Mouse (Mus musculus) hindbrain, postnatal 0 days (tissue): Measurements from ENCODE around the gene Rundc3b. TPM values are rescaled to one million over a fixed set of nuclear protein-coding genes. Genes with fewer than 3 reads are reported as not detected.

Source experiments
- ATAC-seq: fragments of 200-750 bp; cut with Nextera tagmentation; 2 replicates; pipeline ENCODE4 v1.8.0; 2017; ENCODE audit warnings: mild to moderate bottlenecking, moderate TSS enrichment, moderate library complexity
- DNase-seq: peaks from one replicate; pipeline ENCODE4 v3.0.0-alpha.2; 2015; ENCODE audit warnings: low spot score
- H3K27ac ChIP-seq: fragments of 300-500 bp; sonication (generic); 2 replicates; pipeline ENCODE4 v1.5.1; 2014; ENCODE audit warnings: mild to moderate bottlenecking
- H3K27me3 ChIP-seq: fragments of 300-500 bp; sonication (generic); 2 replicates; pipeline ENCODE4 v1.6.1; 2014; ENCODE audit warnings: low read length, mixed read lengths; ENCODE audit not compliant: insufficient read depth
- H3K36me3 ChIP-seq: fragments of 300-500 bp; sonication (generic); 2 replicates; pipeline ENCODE4 v1.6.1; 2014; ENCODE audit warnings: low read length, mixed read lengths; ENCODE audit not compliant: insufficient read depth
- H3K4me1 ChIP-seq: fragments of 300-500 bp; sonication (generic); 2 replicates; pipeline ENCODE4 v1.6.1; 2014; ENCODE audit warnings: antibody characterized with exemption, low read length, mixed read lengths; ENCODE audit not compliant: insufficient read depth
- H3K4me2 ChIP-seq: fragments of 300-500 bp; sonication (generic); 2 replicates; pipeline ENCODE4 v1.6.1; 2014; ENCODE audit warnings: low read depth, mild to moderate bottlenecking, low read length, moderate library complexity, mixed read lengths
- H3K4me3 ChIP-seq: fragments of 300-500 bp; sonication (generic); 2 replicates; pipeline ENCODE4 v1.5.1; 2014; ENCODE audit warnings: low read length
- H3K9ac ChIP-seq: fragments of 300-500 bp; sonication (generic); replicated peaks from 2 replicates; pipeline ENCODE4 v1.6.1; 2014; ENCODE audit warnings: mild to moderate bottlenecking, low read length, moderate library complexity, mixed read lengths
- H3K9me3 ChIP-seq: fragments of 300-500 bp; sonication (generic); 2 replicates; pipeline ENCODE4 v1.6.1; 2016; ENCODE audit warnings: low read length, mixed read lengths
- CTCF ChIP-seq: IDR thresholded peaks from 2 replicates; pipeline ENCODE4 v1.5.1; 2016; ENCODE audit warnings: antibody characterized with exemption, control low read depth, low read depth
- WGBS: fragments of 180-500 bp; shearing (Covaris S2); extraction: QIAGEN DNeasy Blood & Tissue Kit; methylation state at CpG from one replicate; pipeline ENCODE4 v1.1.7; 2014; 5-methylcytosine and 5-hydroxymethylcytosine counted together
- polyA plus RNA-seq: library from polyadenylated mRNA; unstranded; fragments of >200 nt; fragmentation: Nextera tagmentation; extraction: Ambion mirVana; gene quantifications from 2 replicates; pipeline ENCODE4 v1.2.1, GENCODE M21; 2015
- total RNA-seq: library from RNA; depleted of rRNA; stranded (reverse); fragments of >200 nt; gene quantifications from 2 replicates; pipeline ENCODE4 v1.2.3, GENCODE M21; 2014

Gene Rundc3b
- total and polyA plus RNA-seq, 2 experiments from 2014 or later: 27.8 to 35.5 TPM

DNA sequence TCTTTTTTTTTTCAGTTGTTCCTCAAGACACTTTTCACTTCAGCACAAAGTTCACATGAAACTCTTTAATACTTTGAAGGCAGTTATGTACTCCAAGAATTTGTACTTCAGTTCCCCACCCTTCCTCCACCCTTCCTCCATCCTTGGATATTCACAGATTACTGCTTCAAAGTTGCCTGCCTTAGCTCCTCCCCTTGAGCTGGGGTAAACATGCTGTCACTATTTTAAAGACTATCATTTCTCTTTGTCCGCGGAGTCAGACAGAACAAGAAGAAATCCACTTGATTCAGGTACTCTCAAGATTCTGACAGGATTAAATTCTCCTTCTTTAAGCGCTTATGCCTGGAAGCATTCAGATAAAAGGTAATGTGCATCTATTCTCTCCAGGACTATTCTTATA lies 55.9 kb downstream of the Rundc3b start:
- 56% methylated on average over 3 of the region's 3 CpGs for WGBS
- Histone ChIP-seq H3K9ac (no peak overlapping the region), H3K4me3 (no peak overlapping the region), H3K4me1 (no peaks in the 10 kb centered on the region), H3K36me3 (no peaks in the 10 kb centered on the region), H3K27ac (no peak overlapping the region), H3K27me3 (no peaks in the 10 kb centered on the region), H3K9me3 (no peaks in the 10 kb centered on the region), H3K4me2 (no peak overlapping the region)
- no peak for ATAC-seq
- TF ChIP-seq CTCF: no peak
- DNase-seq: no peak

DNA sequence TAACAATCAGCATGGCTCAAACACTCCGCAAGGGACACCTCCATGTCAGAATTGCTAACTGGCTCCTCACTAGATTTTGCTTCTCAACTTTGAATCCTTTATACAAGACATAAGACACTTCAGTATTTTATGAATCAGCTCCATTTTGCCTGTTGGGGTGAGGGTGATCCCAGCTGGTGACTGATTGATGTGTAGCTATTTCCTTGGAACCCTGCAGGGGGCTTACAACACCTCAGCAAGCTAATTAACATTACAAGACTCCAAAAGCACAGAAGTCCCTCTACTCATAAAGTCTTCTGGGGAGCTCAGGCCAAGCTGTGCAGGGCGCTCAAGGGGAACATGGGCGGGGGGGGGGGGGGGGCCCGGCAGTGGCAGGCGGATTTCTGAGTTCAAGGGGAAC lies 78.2 kb downstream of the Rundc3b start:
- H3K27me3 ChIP-seq: no peaks in the 10 kb centered on the region
- TF ChIP-seq CTCF: no peak
- no peak overlapping the region for H3K4me2 ChIP-seq
- no peak overlapping the region for H3K9ac ChIP-seq
- WGBS: 38% methylated on average over 3 of the region's 5 CpGs
- no peak overlapping the region for H3K27ac ChIP-seq
- H3K36me3 ChIP-seq: no peaks in the 10 kb centered on the region
- ATAC-seq (no peak), DNase-seq (no peak)
- H3K9me3 ChIP-seq: no peaks in the 10 kb centered on the region
- H3K4me1 ChIP-seq: no peaks in the 10 kb centered on the region
- H3K4me3 ChIP-seq: no peak overlapping the region

DNA sequence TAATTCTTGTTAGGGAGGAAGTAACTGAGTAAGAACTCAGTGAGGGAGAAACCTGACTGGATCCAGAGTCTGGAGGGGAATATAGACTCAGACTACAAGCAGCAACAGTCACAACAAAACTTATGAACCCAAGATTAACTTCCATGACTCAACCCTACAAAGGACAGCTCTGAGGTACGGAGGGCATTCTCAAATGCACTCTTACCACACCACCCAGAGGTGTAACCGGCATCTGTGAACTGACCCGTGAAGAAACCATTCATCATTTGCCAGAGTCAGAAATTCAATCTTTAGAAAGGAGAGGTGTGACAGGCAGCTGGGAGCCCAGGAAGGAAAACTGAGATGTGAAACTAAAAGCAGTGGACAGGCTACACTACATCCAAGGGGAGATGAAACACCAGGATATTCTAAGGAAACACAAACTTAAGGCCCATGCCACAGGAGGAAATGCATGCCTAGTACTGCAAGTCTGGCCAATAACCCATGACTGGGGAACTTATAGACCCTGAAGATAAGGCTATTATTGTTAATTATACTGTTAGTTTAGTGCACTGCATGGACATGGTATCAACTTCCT lies 80.0 kb downstream of the Rundc3b start:
- WGBS: 39% methylated on average over 3 of the region's 3 CpGs
- H3K4me2 ChIP-seq: no peak overlapping the region
- no peak overlapping the region for H3K9ac ChIP-seq
- DNase-seq: no peak
- no peak for TF ChIP-seq CTCF
- H3K27ac ChIP-seq: no peak overlapping the region
- no peaks in the 10 kb centered on the region for H3K27me3 ChIP-seq
- no peaks in the 10 kb centered on the region for H3K4me1 ChIP-seq
- H3K4me3 ChIP-seq: no peak overlapping the region
- H3K36me3 ChIP-seq: no peaks in the 10 kb centered on the region
- ATAC-seq: no peak
- no peaks in the 10 kb centered on the region for H3K9me3 ChIP-seq

DNA sequence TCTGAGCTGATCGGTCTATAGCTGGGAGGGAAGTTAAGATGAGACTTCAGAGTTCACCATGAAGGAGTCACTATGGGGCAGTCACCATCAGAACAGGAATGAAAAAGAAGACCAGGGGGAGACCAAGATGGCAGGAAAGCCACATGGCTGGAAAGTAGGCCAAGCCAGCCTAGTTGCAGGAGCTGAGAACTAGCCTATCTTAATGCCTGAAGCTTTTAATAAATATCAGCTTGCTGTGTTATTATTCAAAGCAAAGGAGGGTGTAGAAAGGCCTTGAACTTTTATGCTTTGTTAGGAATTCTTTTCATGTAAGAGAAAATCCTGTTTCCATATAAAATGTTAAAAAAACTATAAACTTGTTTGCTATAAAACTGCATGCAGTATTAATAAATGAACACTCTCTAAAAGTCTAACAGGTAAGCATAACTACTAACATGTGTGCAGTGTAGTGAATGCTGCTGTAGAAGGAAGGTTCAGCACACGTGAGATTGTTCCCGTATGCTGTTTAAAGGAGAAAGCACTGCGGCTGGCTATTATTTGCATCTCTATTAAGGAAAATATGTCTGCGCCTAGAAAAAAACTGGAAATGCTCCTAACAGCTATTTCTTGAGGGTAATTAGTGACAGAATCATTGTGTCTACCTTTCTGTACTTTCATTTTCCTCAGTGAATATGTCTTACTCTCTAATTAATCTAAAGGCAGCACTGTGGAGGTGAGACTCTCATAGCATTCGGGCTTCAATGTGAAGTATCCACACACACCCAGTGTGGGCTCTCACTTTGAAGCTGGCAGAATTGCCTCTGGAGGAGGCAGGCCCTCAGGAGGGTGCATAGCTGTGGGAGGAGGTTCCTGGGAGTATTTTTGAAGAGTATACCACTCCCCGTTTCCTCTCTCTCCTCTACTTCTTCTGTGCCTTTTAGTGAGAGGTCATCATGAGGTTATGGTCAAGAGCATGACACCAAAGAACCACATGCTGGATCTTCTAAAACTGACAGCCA lies 81.3 kb downstream of the Rundc3b start:
- Histone ChIP-seq H3K36me3 (no peaks in the 10 kb centered on the region), H3K4me2 (no peak overlapping the region), H3K4me3 (no peak overlapping the region), H3K9me3 (no peaks in the 10 kb centered on the region), H3K27ac (no peak overlapping the region), H3K27me3 (no peaks in the 10 kb centered on the region), H3K9ac (no peak overlapping the region), H3K4me1 (no peaks in the 10 kb centered on the region)
- no peak for DNase-seq
- ATAC-seq: no peak
- no peak for TF ChIP-seq CTCF
- 72% methylated on average over 7 of the region's 7 CpGs for whole genome bisulfite sequencing

GRCm38 (mm10) chr5:8519006-8519405 lies 103.7 kb downstream of the Rundc3b start:
- H3K9ac ChIP-seq: no peak overlapping the region
- TF ChIP-seq CTCF: no peak
- no peaks in the 10 kb centered on the region for H3K9me3 ChIP-seq
- no peaks in the 10 kb centered on the region for H3K4me1 ChIP-seq
- H3K27ac ChIP-seq: no peak overlapping the region
- 50% methylated on average over 3 of the region's 3 CpGs for WGBS
- H3K36me3 ChIP-seq: no peaks in the 10 kb centered on the region
- no peak overlapping the region for H3K4me2 ChIP-seq
- ATAC-seq (no peak), DNase-seq (no peak)
- H3K4me3 ChIP-seq: no peak overlapping the region
- no peaks in the 10 kb centered on the region for H3K27me3 ChIP-seq

GRCm38 (mm10) chr5:8491778-8492177 lies 131.0 kb downstream of the Rundc3b start:
- WGBS: 80% methylated on average over 4 of the region's 4 CpGs
- H3K4me3 ChIP-seq: no peak overlapping the region
- no peak overlapping the region for H3K9ac ChIP-seq
- H3K27me3 ChIP-seq: no peaks in the 10 kb centered on the region
- H3K27ac ChIP-seq: no peak overlapping the region
- no peaks in the 10 kb centered on the region for H3K36me3 ChIP-seq
- no peak overlapping the region for H3K4me2 ChIP-seq
- no peak for TF ChIP-seq CTCF
- ATAC-seq (no peak), DNase-seq (no peak)
- H3K4me1 ChIP-seq: no peaks in the 10 kb centered on the region
- H3K9me3 ChIP-seq: no peaks in the 10 kb centered on the region
